Mouse (Mus musculus) heart, embryonic 15.5 days (tissue): ENCODE data around the gene Gm20696. TPM values are rescaled to one million over a fixed set of nuclear protein-coding genes. Genes with fewer than 3 reads are reported as not detected.

Experiments used
- ATAC-seq: fragments of 200-750 bp; cut with Nextera tagmentation; replicated peaks from 2 replicates; pipeline ENCODE4 v1.8.0; 2017; ENCODE audit warnings: low read depth, moderate TSS enrichment; ENCODE audit not compliant: insufficient number of reproducible peaks, insufficient read depth, low FRiP score
- H3K27ac ChIP-seq: fragments of 300-500 bp; sonication (generic); 2 replicates; pipeline ENCODE4 v1.5.1; 2015; ENCODE audit warnings: mild to moderate bottlenecking, inconsistent platforms
- H3K27me3 ChIP-seq: fragments of 300-500 bp; sonication (generic); 2 replicates; pipeline ENCODE4 v1.6.1; 2015; ENCODE audit warnings: inconsistent platforms
- H3K36me3 ChIP-seq: fragments of 300-500 bp; sonication (generic); 2 replicates; pipeline ENCODE4 v1.6.1; 2015; ENCODE audit warnings: mild to moderate bottlenecking, inconsistent platforms
- H3K4me1 ChIP-seq: fragments of 300-500 bp; sonication (generic); replicated peaks from 2 replicates; pipeline ENCODE4 v1.6.1; 2015; ENCODE audit warnings: inconsistent platforms
- H3K4me2 ChIP-seq: fragments of 300-500 bp; sonication (generic); 2 replicates; pipeline ENCODE4 v1.6.1; 2015; ENCODE audit warnings: inconsistent platforms, mild to moderate bottlenecking, moderate library complexity
- H3K4me3 ChIP-seq: fragments of 300-500 bp; sonication (generic); 2 replicates; pipeline ENCODE4 v1.5.1; 2015; ENCODE audit warnings: mild to moderate bottlenecking, inconsistent platforms
- H3K9ac ChIP-seq: fragments of 300-500 bp; sonication (generic); 2 replicates; pipeline ENCODE4 v1.6.1; 2015; ENCODE audit warnings: mild to moderate bottlenecking, inconsistent platforms
- H3K9me3 ChIP-seq: fragments of 300-500 bp; sonication (generic); replicated peaks from 2 replicates; pipeline ENCODE4 v1.6.1; 2016; ENCODE audit warnings: inconsistent platforms
- WGBS: fragments of 180-500 bp; shearing (Covaris S2); methylation state at CpG from one replicate; pipeline ENCODE4 v1.1.7; 2015; ENCODE audit warnings: mixed read lengths; 5-methylcytosine and 5-hydroxymethylcytosine counted together
- polyA plus RNA-seq: library from polyadenylated mRNA; unstranded; fragments of >200 nt; fragmentation: Nextera tagmentation; extraction: Ambion mirVana; gene quantifications from 2 replicates; pipeline ENCODE4 v1.2.1, GENCODE M21; 2015

The Gm20696 gene
- polyA plus RNA-seq, 1 experiment from 2014 or later = 2.9 TPM

DNA sequence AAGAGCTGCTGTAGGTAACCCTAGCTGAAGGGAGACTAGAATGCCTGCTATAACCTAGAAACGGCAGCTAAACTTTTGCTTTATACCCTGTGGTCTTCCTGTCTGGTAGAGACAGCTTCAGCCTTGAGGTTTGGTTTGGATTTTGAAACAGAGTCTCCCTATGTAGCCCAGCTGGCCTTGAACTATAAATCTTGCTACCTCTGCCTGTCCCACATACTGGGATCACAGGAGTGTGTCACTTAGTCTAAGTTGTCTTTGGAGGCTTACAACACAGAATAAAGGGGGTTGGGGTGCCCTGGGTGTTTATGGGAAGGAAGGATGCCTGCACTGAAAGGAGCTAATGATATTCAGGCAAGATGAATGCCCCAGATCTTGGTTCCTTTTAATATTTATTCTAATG is 113.8 kb downstream of the Gm20696 start:
- Histone ChIP-seq H3K9ac (no peak overlapping the region), H3K27me3 (no peaks in the 10 kb centered on the region), H3K4me3 (no peak overlapping the region), H3K27ac (no peak overlapping the region), H3K4me2 (no peak overlapping the region), H3K4me1 (no peaks in the 10 kb centered on the region), H3K36me3 (no peaks in the 10 kb centered on the region), H3K9me3 (no peaks in the 10 kb centered on the region)
- ATAC-seq = no peak
- WGBS = 68% methylated on average over 1 of the region's 1 CpGs

GRCm38 (mm10) chr6:99546416-99546815 is 120.2 kb downstream of the Gm20696 start:
- Histone ChIP-seq H3K27me3 (no peaks in the 10 kb centered on the region), H3K9me3 (no peaks in the 10 kb centered on the region), H3K4me2 (no peak overlapping the region), H3K36me3 (no peaks in the 10 kb centered on the region), H3K9ac (no peak overlapping the region), H3K4me1 (no peaks in the 10 kb centered on the region), H3K4me3 (no peak overlapping the region), H3K27ac (no peak overlapping the region)
- 83% methylated on average over 2 of the region's 2 CpGs for WGBS
- no peak for ATAC-seq

- H3K9me3 ChIP-seq = no peaks in the 10 kb centered on the region
- H3K27me3 ChIP-seq = no peaks in the 10 kb centered on the region
- H3K4me3 ChIP-seq = no peak overlapping the region
- no peaks in the 10 kb centered on the region for H3K4me1 ChIP-seq
- 70% methylated on average over 6 of the region's 6 CpGs for WGBS
- no peak for ATAC-seq
- H3K36me3 ChIP-seq = no peaks in the 10 kb centered on the region
- no peak overlapping the region for H3K4me2 ChIP-seq
- H3K9ac ChIP-seq = no peak overlapping the region
- no peak overlapping the region for H3K27ac ChIP-seq
Observed at GRCm38 (mm10) chr6:99545437-99545836, 121.2 kb downstream of the Gm20696 start.

DNA sequence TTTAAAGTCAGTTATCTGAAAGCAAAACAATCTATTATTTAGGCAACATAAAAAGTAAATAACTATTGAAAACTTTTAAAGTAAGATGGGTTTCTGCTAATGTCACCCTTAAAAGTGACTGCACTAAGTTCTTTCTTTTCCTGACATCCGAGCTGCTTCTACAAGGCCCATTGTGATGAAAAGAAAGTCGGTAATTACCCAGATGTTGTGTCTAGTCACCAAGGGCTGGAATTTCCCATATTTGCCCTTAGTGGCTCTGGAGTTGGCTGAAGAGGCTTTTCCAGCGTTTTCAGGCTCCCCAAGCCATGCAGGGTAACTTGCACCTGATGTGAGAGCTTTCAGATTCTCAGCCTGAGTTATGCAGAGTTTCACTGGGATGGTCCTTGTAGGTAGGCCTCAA is 125.5 kb downstream of the Gm20696 start:
- Histone ChIP-seq H3K4me3 (no peak overlapping the region), H3K27ac (no peak overlapping the region), H3K4me1 (0 out of 2 replicates have a peak, but pooled peaks cover 4% of the 10 kb centered on the region), H3K9me3 (no peaks in the 10 kb centered on the region), H3K4me2 (no peak overlapping the region), H3K9ac (no peak overlapping the region), H3K36me3 (no peaks in the 10 kb centered on the region), H3K27me3 (no peaks in the 10 kb centered on the region)
- ATAC-seq = no peak
- WGBS = 56% methylated on average over 3 of the region's 3 CpGs

- Histone ChIP-seq H3K27ac (no peak overlapping the region), H3K27me3 (no peaks in the 10 kb centered on the region), H3K9ac (no peak overlapping the region), H3K9me3 (no peaks in the 10 kb centered on the region), H3K4me1 (0 out of 2 replicates have a peak, but pooled peaks cover 4% of the 10 kb centered on the region), H3K4me3 (no peak overlapping the region), H3K36me3 (no peaks in the 10 kb centered on the region), H3K4me2 (no peak overlapping the region)
- 67% methylated on average over 6 of the region's 6 CpGs for WGBS
- no peak for ATAC-seq
Observed at GRCm38 (mm10) chr6:99540653-99541052, 125.9 kb downstream of the Gm20696 start.

GRCm38 (mm10) chr6:99540146-99540545 is 126.5 kb downstream of the Gm20696 start:
- Histone ChIP-seq H3K4me3 (no peak overlapping the region), H3K27ac (no peak overlapping the region), H3K36me3 (no peaks in the 10 kb centered on the region), H3K9me3 (no peaks in the 10 kb centered on the region), H3K4me1 (0 out of 2 replicates have a peak, but pooled peaks cover 4% of the 10 kb centered on the region), H3K4me2 (no peak overlapping the region), H3K9ac (no peak overlapping the region), H3K27me3 (no peaks in the 10 kb centered on the region)
- WGBS = 85% methylated on average over 5 of the region's 5 CpGs
- ATAC-seq = no peak

GRCm38 (mm10) chr6:99538194-99538941 is 128.2 kb downstream of the Gm20696 start:
- no peak overlapping the region for H3K27ac ChIP-seq
- no peak overlapping the region for H3K4me3 ChIP-seq
- H3K9ac ChIP-seq = no peak overlapping the region
- no peak overlapping the region for H3K4me2 ChIP-seq
- H3K36me3 ChIP-seq = no peaks in the 10 kb centered on the region
- no peak for ATAC-seq
- no peaks in the 10 kb centered on the region for H3K27me3 ChIP-seq
- H3K9me3 ChIP-seq = no peaks in the 10 kb centered on the region
- H3K4me1 ChIP-seq = 0 out of 2 replicates have a peak, but pooled peaks cover 4% of the 10 kb centered on the region
- WGBS = 72% methylated on average over 17 of the region's 17 CpGs

DNA sequence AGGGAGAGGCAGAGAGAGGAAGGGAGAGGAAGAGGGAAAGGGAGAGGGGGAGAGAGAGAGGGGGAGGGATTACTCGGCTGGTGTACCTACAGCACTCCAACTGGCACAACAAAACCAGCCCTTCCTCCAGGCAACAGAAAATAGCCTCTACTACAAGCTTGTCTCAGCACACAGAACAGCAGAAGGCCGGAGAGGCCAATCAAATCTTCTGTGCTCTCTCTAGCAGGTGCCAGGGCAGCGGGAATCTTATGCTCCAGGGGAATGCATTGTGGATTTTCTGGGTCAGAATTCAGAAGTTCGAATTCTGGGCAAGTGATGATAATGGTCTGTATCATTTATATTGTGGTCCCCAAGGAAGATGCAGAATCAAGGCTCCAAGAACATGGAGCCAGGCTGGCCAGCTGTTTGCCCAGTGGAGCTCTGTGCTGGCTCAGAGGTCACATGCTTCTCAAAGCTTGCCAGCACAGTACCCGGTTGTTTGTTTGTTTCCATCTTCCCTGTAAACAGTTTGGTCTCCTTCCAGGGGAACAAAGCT is 132.3 kb downstream of the Gm20696 start:
- Histone ChIP-seq H3K9ac (no peak overlapping the region), H3K4me3 (no peak overlapping the region), H3K36me3 (no peaks in the 10 kb centered on the region), H3K27me3 (no peaks in the 10 kb centered on the region), H3K4me2 (no peak overlapping the region), H3K27ac (no peak overlapping the region), H3K4me1 (0 out of 2 replicates have a peak, but pooled peaks cover 4% of the 10 kb centered on the region), H3K9me3 (no peaks in the 10 kb centered on the region)
- no peak for ATAC-seq
- WGBS = 59% methylated on average over 5 of the region's 5 CpGs

- Histone ChIP-seq H3K4me3 (no peak overlapping the region), H3K4me2 (no peak overlapping the region), H3K9ac (no peak overlapping the region), H3K4me1 (no peaks in the 10 kb centered on the region), H3K9me3 (no peaks in the 10 kb centered on the region), H3K27ac (no peak overlapping the region), H3K36me3 (no peaks in the 10 kb centered on the region), H3K27me3 (no peaks in the 10 kb centered on the region)
- ATAC-seq = no peak
- 75% methylated on average over 4 of the region's 4 CpGs for WGBS
Observed at GRCm38 (mm10) chr6:99532458-99532857, 134.1 kb downstream of the Gm20696 start.

GRCm38 (mm10) chr6:99528972-99529371 is 137.6 kb downstream of the Gm20696 start:
- ATAC-seq = no peak
- Histone ChIP-seq H3K27me3 (no peaks in the 10 kb centered on the region), H3K27ac (no peak overlapping the region), H3K4me2 (no peak overlapping the region), H3K9me3 (no peaks in the 10 kb centered on the region), H3K36me3 (peaks cover 14% of the 10 kb centered on the region; the same call in 1 of the 2 replicates), H3K4me1 (peaks cover 5% of the 10 kb centered on the region), H3K9ac (no peak overlapping the region), H3K4me3 (no peak overlapping the region)
- WGBS = 67% methylated on average over 2 of the region's 2 CpGs

GRCm38 (mm10) chr6:99527457-99528105 is 139.0 kb downstream of the Gm20696 start:
- Histone ChIP-seq H3K9ac (no peak overlapping the region), H3K27me3 (no peaks in the 10 kb centered on the region), H3K36me3 (peaks cover 14% of the 10 kb centered on the region; the same call in 1 of the 2 replicates), H3K4me3 (no peak overlapping the region), H3K27ac (no peak overlapping the region), H3K4me1 (peaks cover 6% of the 10 kb centered on the region), H3K9me3 (no peaks in the 10 kb centered on the region), H3K4me2 (no peak overlapping the region)
- ATAC-seq = no peak
- WGBS = 91% methylated on average over 6 of the region's 6 CpGs
